Mouse (Mus musculus) urinary bladder, postnatal 36 days (tissue): ENCODE measurements at regions not wholly inside any gene's neighbourhood (a gene's known extent, or its start where the extent isn't known, plus 50 kb on each side); places are given as distances from the start of the nearest gene placed in this dataset.
A peak's percentile ranks its signal among the peaks of the same experiment; 100 is the strongest.

Experiments used
- DNase-seq, 2 experiments: peaks; one replicate each; pipeline ENCODE4 v3.0.0; 2022; ENCODE audit warnings: low spot score in 2 of 2, mixed read lengths in 1 of 2

GRCm38 (mm10) chr14:68784395-68784794, 509.7 kb downstream of the Synb start:
- no peak for DNase-seq

- no peak for DNase-seq
Measured at GRCm38 (mm10) chr14:68783216-68783615, 510.9 kb downstream of the Synb start.

- no peak for DNase-seq
Measured at GRCm38 (mm10) chr14:68770411-68770810, 523.7 kb downstream of the Synb start.

GRCm38 (mm10) chr14:68762916-68763315, 531.2 kb downstream of the Synb start:
- no peak for DNase-seq

- no peak for DNase-seq
Measured at GRCm38 (mm10) chr14:68744661-68745060, 549.4 kb downstream of the Synb start.

- no peak for DNase-seq
Measured at GRCm38 (mm10) chr14:68738474-68738873, 555.6 kb downstream of the Synb start.

- DNase-seq, result peak; percentile 45 to 60
Measured at GRCm38 (mm10) chr14:68735756-68736155, 558.3 kb downstream of the Synb start.

- DNase-seq, result peak in 1 of 2 experiments; percentile 3
Measured at GRCm38 (mm10) chr14:68721156-68721555, 572.9 kb downstream of the Synb start.

GRCm38 (mm10) chr14:68719429-68720160, 574.5 kb downstream of the Synb start:
- no peak for DNase-seq

GRCm38 (mm10) chr14:68718846-68719245, 575.3 kb downstream of the Synb start:
- no peak for DNase-seq
